Mouse (Mus musculus) cerebellum, adult 2 months (tissue): ENCODE measurements around the gene Sept3. TPM values are rescaled to one million over a fixed set of nuclear protein-coding genes. Genes with fewer than 3 reads are reported as not detected.

Experiments used
- DNase-seq, 2 experiments: peaks; one replicate each; pipeline ENCODE4 v3.0.0; 2021
- H3K27ac ChIP-seq: fragments of 200-500 bp; 2 replicates; pipeline ENCODE4 v1.5.1; 2012; ENCODE audit warnings: low read length, control low read depth, inconsistent platforms; ENCODE audit not compliant: insufficient read depth
- H3K27me3 ChIP-seq: fragments of 200-500 bp; 2 replicates; pipeline ENCODE4 v1.6.1; 2012; ENCODE audit warnings: inconsistent platforms, mild to moderate bottlenecking, low read length, moderate library complexity; ENCODE audit not compliant: control insufficient read depth, insufficient read depth
- H3K4me1 ChIP-seq: fragments of 200-500 bp; 2 replicates; pipeline ENCODE4 v1.6.1; 2011; ENCODE audit warnings: low read length; ENCODE audit not compliant: control insufficient read depth, insufficient read depth
- H3K4me3 ChIP-seq: fragments of 200-500 bp; replicated peaks from 2 replicates; pipeline ENCODE3; 2011; ENCODE audit warnings: mild to moderate bottlenecking, low read depth, low read length, control low read depth; ENCODE audit not compliant: insufficient read depth
- CTCF ChIP-seq: fragments of 200-500 bp; IDR thresholded peaks from 2 replicates; pipeline ENCODE4 v1.5.1; 2011; ENCODE audit warnings: low read depth, mild to moderate bottlenecking, control low read depth, low read length, moderate library complexity, borderline replicate concordance; ENCODE audit not compliant: insufficient read depth
- POLR2A ChIP-seq: fragments of 200-500 bp; IDR thresholded peaks from 2 replicates; pipeline ENCODE4 v1.6.1; 2011; ENCODE audit warnings: low read length, control low read depth, borderline replicate concordance; ENCODE audit not compliant: insufficient read depth
- WGBS: fragments of 180-500 bp; shearing (Covaris S2); methylation state at CpG from one replicate; pipeline ENCODE4 v1.1.7; 2018; 5-methylcytosine and 5-hydroxymethylcytosine counted together
- polyA plus RNA-seq: library from polyadenylated mRNA; depleted of rRNA; stranded (reverse); fragments of >200 nt; gene quantifications from 2 replicates; pipeline ENCODE4 v1.2.3, GENCODE M21; 2012; rRNA removed

Sept3 gene
- polyA plus RNA-seq, 1 experiment: 306 TPM

GRCm38 (mm10) chr15:82341675-82342542 is 67.2 kb downstream of the Sept3 start:
- Histone ChIP-seq H3K4me1 (peaks cover 7% of the 10 kb centered on the region), H3K27ac (no peak overlapping the region), H3K27me3 (no peaks in the 10 kb centered on the region), H3K4me3 (no peak overlapping the region)
- WGBS: 75% methylated on average over 15 of the region's 15 CpGs
- TF ChIP-seq POLR2A: no peak
- TF ChIP-seq CTCF: no peak
- DNase-seq: no peak

GRCm38 (mm10) chr15:82342543-82342935 is 67.8 kb downstream of the Sept3 start:
- peaks cover 7% of the 10 kb centered on the region for H3K4me1 ChIP-seq
- H3K27me3 ChIP-seq: no peaks in the 10 kb centered on the region
- no peak overlapping the region for H3K27ac ChIP-seq
- DNase-seq: no peak
- 82% methylated on average over 5 of the region's 5 CpGs for WGBS
- no peak for TF ChIP-seq POLR2A
- no peak for TF ChIP-seq CTCF
- H3K4me3 ChIP-seq: no peak overlapping the region

DNA sequence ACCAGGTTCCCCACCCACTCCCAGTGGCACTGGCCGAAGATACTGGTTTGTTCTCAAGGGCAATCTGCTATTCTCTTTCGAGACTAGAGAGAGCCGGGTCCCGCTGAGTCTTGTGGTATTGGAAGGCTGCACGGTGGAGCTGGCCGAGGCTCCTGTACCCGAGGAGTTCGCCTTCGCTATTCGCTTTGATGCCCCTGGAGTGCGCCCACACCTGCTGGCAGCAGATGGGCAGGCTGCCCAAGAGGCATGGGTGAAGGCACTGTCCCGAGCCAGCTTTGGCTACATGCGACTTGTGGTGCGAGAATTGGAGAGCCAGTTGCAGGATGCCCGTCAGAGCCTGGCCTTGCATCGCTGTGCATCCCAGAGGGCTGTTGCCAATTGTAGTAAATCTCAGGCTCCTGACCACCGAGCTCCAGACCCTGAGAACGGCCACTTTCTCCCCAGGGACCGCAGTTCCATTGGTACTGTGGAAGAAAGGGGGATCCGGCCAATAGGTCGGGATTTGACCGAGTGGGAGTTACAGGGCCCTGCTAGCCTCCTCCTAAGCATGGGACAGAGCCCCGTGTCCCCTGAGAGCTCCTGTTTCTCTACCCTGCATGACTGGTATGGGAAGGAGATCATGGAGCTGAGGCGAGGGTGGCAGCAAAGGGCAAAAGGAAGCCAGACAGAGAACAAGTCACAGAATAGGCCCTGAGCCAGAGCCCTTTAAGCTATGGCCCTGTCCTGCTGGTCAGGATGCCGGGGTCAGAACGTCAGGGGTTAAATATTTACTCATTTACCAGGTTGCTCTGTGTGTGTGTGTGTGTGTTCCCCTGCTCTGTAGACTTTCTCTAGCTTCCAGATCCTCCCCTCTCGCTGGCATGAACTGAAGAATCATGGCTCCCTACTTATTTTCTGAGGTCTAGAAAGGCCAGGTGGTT is 68.9 kb downstream of the Sept3 start:
- H3K4me3 ChIP-seq: no peak overlapping the region
- H3K4me1 ChIP-seq: peaks cover 3% of the 10 kb centered on the region; the same call in 1 of the 2 replicates
- no peak overlapping the region for H3K27ac ChIP-seq
- TF ChIP-seq POLR2A (no peak), CTCF (no peak)
- H3K27me3 ChIP-seq: no peaks in the 10 kb centered on the region
- WGBS: 51% methylated on average over 27 of the region's 27 CpGs
- no peak for DNase-seq

Other genes with a start within 250 kb of the Sept3 start
- gene Desi1, start 241.0 kb upstream of the Sept3 start, polyA plus RNA-seq: 142 and 156 TPM in 2 replicates
- gene Snu13, start 227.3 kb upstream of the Sept3 start, polyA plus RNA-seq: 114 and 124 TPM in 2 replicates
- not detected in 2 replicates for gene 4930407I10Rik, start 215.7 kb upstream of the Sept3 start, polyA plus RNA-seq
- 0.06 and 0.13 TPM in 2 replicates for gene Mei1, start 204.9 kb upstream of the Sept3 start, polyA plus RNA-seq
- 15.4 and 15.5 TPM in 2 replicates for gene Ccdc134, start 147.0 kb upstream of the Sept3 start, polyA plus RNA-seq
- 104 and 105 TPM in 2 replicates for gene Srebf2, start 127.7 kb upstream of the Sept3 start, polyA plus RNA-seq
- gene Shisa8, start 62.1 kb upstream of the Sept3 start, polyA plus RNA-seq: 65.4 and 69.9 TPM in 2 replicates
- gene Tnfrsf13c, start 50.5 kb upstream of the Sept3 start, polyA plus RNA-seq: 0.89 and 0.93 TPM in 2 replicates
- gene Cenpm, start 30.1 kb upstream of the Sept3 start, polyA plus RNA-seq: 3.2 and 3.6 TPM in 2 replicates
- 195 and 218 TPM in 2 replicates for gene 1500009C09Rik, start 22.5 kb upstream of the Sept3 start, polyA plus RNA-seq
- not detected in 2 replicates for gene Wbp2nl, start 24.1 kb downstream of the Sept3 start, polyA plus RNA-seq
- 63.0 and 75.2 TPM in 2 replicates for gene Naga, start 64.0 kb downstream of the Sept3 start, polyA plus RNA-seq
- gene Pheta2, start 64.0 kb downstream of the Sept3 start, polyA plus RNA-seq: 0.13 and 0.16 TPM in 2 replicates
- gene Smdt1, start 64.1 kb downstream of the Sept3 start, polyA plus RNA-seq: 309 and 332 TPM in 2 replicates
- 608 and 627 TPM in 2 replicates for gene Ndufa6, start 79.4 kb downstream of the Sept3 start, polyA plus RNA-seq
- gene Cyp2d22, start 105.4 kb downstream of the Sept3 start, polyA plus RNA-seq: 64.2 and 65.4 TPM in 2 replicates
- gene Cyp2d11, start 119.1 kb downstream of the Sept3 start, polyA plus RNA-seq: not detected in 2 replicates
- not detected in 2 replicates for gene Cyp2d10, start 132.3 kb downstream of the Sept3 start, polyA plus RNA-seq
- gene Cyp2d9, start 158.5 kb downstream of the Sept3 start, polyA plus RNA-seq: not detected in 2 replicates